Mouse (Mus musculus): ENCODE results near the gene G6pc. TPM values are rescaled to one million over a fixed set of nuclear protein-coding genes. Genes with fewer than 3 reads are reported as not detected.
"Not testable (repeated sequence)": the region's sequence is repeated elsewhere in the genome, so short reads cannot be mapped to it uniquely, and the experiment has no call there.

G6pc gene
- polyA plus RNA-seq (2015; fragmentation: Nextera tagmentation; extraction: Ambion mirVana), result 1.1 and 1.2 TPM in 2 replicates

DNA sequence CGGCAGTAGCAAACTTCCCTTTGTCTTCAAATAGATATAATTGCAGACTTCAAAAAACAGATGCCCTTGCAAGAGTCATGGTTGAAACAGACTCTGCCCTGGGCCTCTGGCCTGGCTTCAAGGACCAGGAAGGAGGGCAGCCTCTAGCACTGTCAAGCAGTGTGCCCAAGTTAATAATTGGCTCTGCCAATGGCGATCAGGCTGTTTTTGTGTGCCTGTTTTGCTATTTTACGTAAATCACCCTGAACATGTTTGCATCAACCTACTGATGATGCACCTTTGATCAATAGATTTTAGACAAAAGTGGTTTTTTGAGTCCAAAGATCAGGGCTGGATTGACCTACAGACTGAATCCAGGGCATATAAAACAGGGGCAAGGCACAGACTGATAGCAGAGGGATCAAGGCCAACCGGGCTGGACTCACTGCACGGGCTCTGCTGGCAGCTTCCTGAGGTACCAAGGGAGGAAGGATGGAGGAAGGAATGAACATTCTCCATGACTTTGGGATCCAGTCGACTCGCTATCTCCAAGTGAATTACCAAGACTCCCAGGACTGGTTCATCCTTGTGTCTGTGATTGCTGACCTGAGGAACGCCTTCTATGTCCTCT, at the start of gene G6pc:
G6pc (plus strand) TSS at position 236 of the 610 bp plus-strand sequence.
- 86% methylated on average over 8 of the region's 8 CpGs for WGBS
- no peak for ATAC-seq (replicated peaks; ENCODE audit: low FRiP score)
- H3K9ac ChIP-seq, result no peak within 1 kb of the TSS

DNA sequence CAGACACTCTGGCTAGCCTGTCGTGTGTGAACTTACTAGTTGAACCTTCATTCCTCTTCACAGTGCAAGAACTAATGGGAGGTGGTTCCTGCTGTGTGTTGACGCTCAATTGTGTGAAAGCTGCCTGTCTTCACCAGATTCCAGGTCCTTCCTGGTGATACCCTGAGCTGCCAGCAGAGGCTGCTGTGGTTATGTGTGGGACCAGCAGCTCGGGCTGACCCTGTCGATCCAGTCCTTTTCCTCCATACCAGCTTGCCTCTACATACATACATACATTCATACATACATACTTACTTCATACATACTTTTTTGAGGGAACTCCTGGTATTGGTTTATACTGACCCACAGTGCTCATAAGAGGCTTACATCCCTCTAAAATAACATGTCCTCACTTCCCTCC, 43.8 kb upstream of the G6pc start:
- 23% methylated on average over 4 of the region's 4 CpGs for WGBS
- no peak overlapping the region for H3K4me3 ChIP-seq (replicated peaks)
- H3K27ac ChIP-seq, result no peak overlapping the region
- H3K4me1 ChIP-seq, result no peaks in the 10 kb centered on the region
- no peak overlapping the region for H3K4me2 ChIP-seq
- peaks cover 76% of the 10 kb centered on the region for H3K36me3 ChIP-seq
- no peak overlapping the region for H3K9ac ChIP-seq
- H3K9me3 ChIP-seq (replicated peaks), result no peaks in the 10 kb centered on the region
- peak; percentile 40; the same call in 1 of the 2 replicates for ATAC-seq (replicated peaks; ENCODE audit: low FRiP score)
- H3K27me3 ChIP-seq, result no peaks in the 10 kb centered on the region

More for the DNA sequence above, at the start of gene G6pc:
- H3K4me3 ChIP-seq (replicated peaks), result no peak within 1 kb of the TSS
- H3K4me1 ChIP-seq, result peaks cover 7% of the 10 kb centered on the region
- H3K36me3 ChIP-seq, result no peaks in the 10 kb centered on the region
- H3K4me2 ChIP-seq, result no peak within 1 kb of the TSS
- no peaks in the 10 kb centered on the region for H3K27me3 ChIP-seq
- no peak within 1 kb of the TSS for H3K27ac ChIP-seq
- no peaks in the 10 kb centered on the region for H3K9me3 ChIP-seq (replicated peaks)

DNA sequence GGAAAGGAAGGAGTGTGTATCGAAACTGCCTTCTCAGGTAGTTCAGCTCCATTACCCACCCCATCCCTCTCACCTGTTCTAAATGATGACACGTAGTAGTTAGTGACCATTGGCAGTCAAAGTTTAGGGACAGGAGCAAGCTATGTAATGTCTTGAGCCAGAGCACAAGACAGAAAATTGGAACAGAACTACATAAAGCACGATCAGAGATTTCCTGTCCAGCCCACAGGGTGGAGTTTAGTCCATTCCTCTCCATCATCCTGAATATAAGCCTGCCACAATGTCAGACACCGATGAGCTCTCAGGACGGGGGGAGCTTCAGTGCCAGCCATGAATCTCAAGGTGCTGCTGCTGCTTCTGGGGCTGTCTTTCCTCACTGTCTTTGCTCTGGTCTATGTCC, 42.6 kb upstream of the G6pc start, which contains the start of gene Aoc2:
Aoc2 (plus strand) TSS at position 301 of the 400 bp plus-strand sequence.
- H3K36me3 ChIP-seq, result peaks cover 65% of the 10 kb centered on the region
- no peak for ATAC-seq (replicated peaks; ENCODE audit: low FRiP score)
- H3K27ac ChIP-seq, result no peak within 1 kb of the TSS
- H3K27me3 ChIP-seq, result no peaks in the 10 kb centered on the region
- no peaks in the 10 kb centered on the region for H3K9me3 ChIP-seq (replicated peaks)
- no peak within 1 kb of the TSS for H3K9ac ChIP-seq
- no peak within 1 kb of the TSS for H3K4me2 ChIP-seq
- WGBS, result 92% methylated on average over 5 of the region's 5 CpGs
- no peaks in the 10 kb centered on the region for H3K4me1 ChIP-seq
- no peak within 1 kb of the TSS for H3K4me3 ChIP-seq (replicated peaks)

DNA sequence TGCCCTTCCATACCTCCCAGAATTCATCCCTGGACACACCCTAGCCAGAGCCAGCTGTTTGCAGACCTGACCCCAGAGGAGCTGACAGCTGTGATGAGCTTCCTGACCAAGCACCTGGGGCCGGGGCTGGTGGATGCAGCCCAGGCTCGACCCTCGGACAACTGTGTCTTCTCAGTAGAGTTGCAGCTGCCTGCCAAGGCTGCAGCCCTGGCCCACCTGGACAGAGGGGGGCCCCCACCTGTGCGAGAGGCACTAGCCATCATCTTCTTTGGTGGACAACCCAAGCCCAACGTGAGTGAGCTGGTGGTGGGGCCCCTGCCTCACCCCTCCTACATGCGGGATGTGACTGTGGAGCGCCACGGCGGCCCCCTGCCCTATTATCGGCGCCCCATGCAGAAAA, 42.2 kb upstream of the G6pc start:
- ATAC-seq (replicated peaks; ENCODE audit: low FRiP score), result not testable (repeated sequence)
- WGBS, result 94% methylated on average over 11 of the region's 11 CpGs

DNA sequence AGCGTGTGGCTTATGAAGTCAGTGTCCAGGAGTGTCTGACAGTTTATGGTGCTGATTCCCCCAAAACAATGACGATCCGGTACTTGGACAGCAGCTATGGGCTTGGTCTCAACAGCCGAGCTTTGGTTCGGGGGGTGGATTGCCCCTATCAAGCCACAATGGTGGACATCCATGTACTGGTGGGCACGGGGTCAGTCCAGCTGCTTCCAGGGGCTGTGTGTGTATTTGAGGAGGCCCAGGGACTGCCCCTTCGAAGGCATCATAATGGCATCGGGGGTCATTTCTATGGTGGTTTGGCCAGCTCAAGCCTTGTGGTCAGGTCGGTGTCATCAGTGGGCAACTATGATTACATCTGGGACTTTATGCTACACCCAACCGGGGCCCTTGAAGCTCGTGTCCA, 41.2 kb upstream of the G6pc start:
- no peaks in the 10 kb centered on the region for H3K27me3 ChIP-seq
- no peak overlapping the region for H3K27ac ChIP-seq
- no peak overlapping the region for H3K9ac ChIP-seq
- peaks cover 51% of the 10 kb centered on the region for H3K36me3 ChIP-seq
- H3K9me3 ChIP-seq (replicated peaks), result no peaks in the 10 kb centered on the region
- H3K4me1 ChIP-seq, result 0 out of 2 replicates have a peak, but pooled peaks cover 3% of the 10 kb centered on the region
- no peak for ATAC-seq (replicated peaks; ENCODE audit: low FRiP score)
- H3K4me2 ChIP-seq, result no peak overlapping the region
- no peak overlapping the region for H3K4me3 ChIP-seq (replicated peaks)
- WGBS, result 88% methylated on average over 11 of the region's 11 CpGs

More for the DNA sequence above, 42.2 kb upstream of the G6pc start:
- H3K27ac ChIP-seq; H3K4me2 ChIP-seq; H3K27me3 ChIP-seq; H3K9ac ChIP-seq; H3K4me1 ChIP-seq; H3K9me3 ChIP-seq (replicated peaks); H3K4me3 ChIP-seq (replicated peaks): not testable (repeated sequence)
- H3K36me3 ChIP-seq, result peaks cover 60% of the 10 kb centered on the region

DNA sequence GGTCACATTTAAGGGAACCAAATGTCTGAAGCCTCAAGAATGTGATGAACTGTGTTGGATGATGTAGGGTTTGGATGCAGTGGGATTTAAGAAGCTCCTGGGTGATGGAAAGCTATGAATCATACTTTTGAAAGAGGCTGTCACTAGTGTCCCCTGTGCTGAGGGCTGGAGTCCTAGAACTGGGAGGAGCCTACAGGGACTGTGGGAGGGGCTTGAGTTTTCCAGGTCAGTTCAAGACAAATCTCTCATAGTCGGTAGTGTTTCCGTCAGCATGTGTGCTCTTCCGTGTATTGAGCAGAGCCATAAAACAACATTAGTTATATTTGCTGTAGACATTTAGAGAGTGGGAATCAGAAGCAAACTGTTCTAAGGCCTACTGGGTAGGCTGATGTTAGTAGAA, 40.0 kb upstream of the G6pc start:
- Histone ChIP-seq H3K9me3 (replicated peaks) (no peaks in the 10 kb centered on the region), H3K36me3 (peaks cover 39% of the 10 kb centered on the region), H3K27ac (no peak overlapping the region), H3K4me3 (replicated peaks) (no peak overlapping the region), H3K27me3 (no peaks in the 10 kb centered on the region), H3K4me2 (no peak overlapping the region), H3K4me1 (0 out of 2 replicates have a peak, but pooled peaks cover 3% of the 10 kb centered on the region), H3K9ac (no peak overlapping the region)
- ATAC-seq (replicated peaks; ENCODE audit: low FRiP score), result no peak
- 54% methylated on average over 3 of the region's 3 CpGs for WGBS

DNA sequence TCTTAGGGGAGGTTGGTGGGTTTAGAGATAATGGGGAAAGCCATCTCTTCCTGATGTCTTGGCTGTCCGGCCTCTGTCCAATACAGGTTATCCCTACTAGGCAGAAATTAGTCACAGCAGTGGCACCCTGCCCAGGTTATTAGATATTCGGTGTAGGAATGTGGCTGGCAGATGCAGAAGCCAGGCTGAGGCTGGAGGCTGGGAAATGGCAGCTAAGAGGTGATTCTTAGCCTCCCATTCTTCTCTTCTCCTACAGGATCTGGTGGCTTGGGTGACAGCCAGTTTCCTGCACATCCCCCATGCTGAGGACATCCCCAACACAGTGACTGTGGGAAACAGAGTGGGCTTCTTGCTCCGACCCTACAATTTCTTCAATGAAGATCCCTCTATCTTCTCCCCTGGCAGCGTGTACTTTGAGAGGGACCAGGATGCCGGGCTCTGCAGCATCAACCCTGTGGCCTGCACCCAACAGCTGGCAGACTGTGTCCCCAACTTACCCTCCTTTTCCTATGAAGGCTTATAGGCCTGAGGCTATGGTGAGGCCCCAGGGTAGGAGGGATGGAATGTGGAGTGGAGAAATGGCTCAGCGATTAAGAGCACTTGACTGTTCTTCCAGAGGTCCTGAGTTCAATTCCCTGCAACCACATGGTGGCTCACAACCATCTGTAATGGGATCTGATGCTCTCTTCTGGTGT, 38.3 kb upstream of the G6pc start:
- 89% methylated on average over 6 of the region's 6 CpGs for WGBS
- Histone ChIP-seq H3K27ac (no peak overlapping the region), H3K9ac (no peak overlapping the region), H3K4me3 (replicated peaks) (no peak overlapping the region), H3K27me3 (no peaks in the 10 kb centered on the region), H3K9me3 (replicated peaks) (no peaks in the 10 kb centered on the region), H3K36me3 (peaks cover 21% of the 10 kb centered on the region), H3K4me1 (peaks cover 8% of the 10 kb centered on the region; the same call in 1 of the 2 replicates), H3K4me2 (no peak overlapping the region)
- no peak for ATAC-seq (replicated peaks; ENCODE audit: low FRiP score)

DNA sequence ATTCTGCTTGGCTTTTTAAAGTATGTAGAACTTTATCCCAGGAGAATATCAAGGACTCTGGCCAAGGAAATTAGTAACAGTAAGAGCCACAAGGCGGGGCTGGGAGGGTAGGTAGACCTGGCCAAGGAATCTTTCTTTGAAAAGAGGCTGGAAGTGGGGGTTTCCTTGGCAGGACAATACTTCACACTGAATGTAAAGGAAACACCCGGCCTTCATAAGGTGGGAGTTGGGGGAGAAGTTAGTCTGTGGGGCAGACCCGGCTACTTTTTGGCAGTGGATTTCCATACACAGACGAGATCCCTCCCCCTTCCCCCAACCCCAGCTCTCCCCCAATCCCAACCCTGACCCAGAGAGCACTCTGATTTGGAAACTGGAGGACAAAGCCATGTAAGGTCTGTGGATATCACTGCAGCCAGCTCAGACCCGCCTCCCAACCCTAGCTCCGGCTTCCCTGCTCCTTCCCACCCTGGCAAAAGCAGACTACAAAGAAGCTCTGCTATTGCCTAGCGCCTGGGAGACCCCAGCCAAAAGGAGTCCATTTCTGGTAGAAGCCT, 36.9 kb upstream of the G6pc start, which contains the start of gene Aoc3:
Aoc3 (plus strand) TSS at position 235 of the 554 bp plus-strand sequence.
- H3K9me3 ChIP-seq (replicated peaks), result no peaks in the 10 kb centered on the region
- H3K4me2 ChIP-seq, result no peak within 1 kb of the TSS
- 61% methylated on average over 7 of the region's 7 CpGs for WGBS
- H3K9ac ChIP-seq, result no peak within 1 kb of the TSS
- ATAC-seq (replicated peaks; ENCODE audit: low FRiP score), result no peak
- H3K36me3 ChIP-seq, result peaks cover 8% of the 10 kb centered on the region
- peaks cover 14% of the 10 kb centered on the region; the same call in 1 of the 2 replicates for H3K4me1 ChIP-seq
- no peaks in the 10 kb centered on the region for H3K27me3 ChIP-seq
- no peak within 1 kb of the TSS for H3K4me3 ChIP-seq (replicated peaks)
- H3K27ac ChIP-seq, result peak within 1 kb of the TSS; percentile 32; the same call in 1 of the 2 replicates

DNA sequence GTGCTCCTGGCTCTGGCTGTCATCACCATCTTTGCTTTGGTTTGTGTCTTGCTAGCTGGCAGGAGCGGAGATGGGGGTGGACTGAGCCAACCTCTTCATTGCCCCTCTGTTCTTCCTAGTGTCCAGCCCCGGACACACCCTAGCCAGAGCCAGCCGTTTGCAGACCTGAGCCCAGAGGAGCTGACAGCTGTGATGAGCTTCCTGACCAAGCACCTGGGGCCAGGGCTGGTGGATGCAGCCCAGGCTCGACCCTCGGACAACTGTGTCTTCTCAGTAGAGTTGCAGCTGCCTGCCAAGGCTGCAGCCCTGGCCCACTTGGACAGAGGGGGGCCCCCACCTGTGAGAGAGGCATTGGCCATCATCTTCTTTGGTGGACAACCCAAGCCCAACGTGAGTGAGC, 36.4 kb upstream of the G6pc start:
- not testable (repeated sequence) for H3K9me3 ChIP-seq (replicated peaks); H3K27me3 ChIP-seq; H3K4me3 ChIP-seq (replicated peaks); H3K36me3 ChIP-seq; ATAC-seq (replicated peaks; ENCODE audit: low FRiP score); H3K4me2 ChIP-seq; H3K9ac ChIP-seq
- Histone ChIP-seq H3K4me1 (peaks cover 14% of the 10 kb centered on the region; the same call in 1 of the 2 replicates), H3K27ac (peak overlapping the region; percentile 32; the same call in 1 of the 2 replicates)
- WGBS, result 80% methylated on average over 6 of the region's 6 CpGs

DNA sequence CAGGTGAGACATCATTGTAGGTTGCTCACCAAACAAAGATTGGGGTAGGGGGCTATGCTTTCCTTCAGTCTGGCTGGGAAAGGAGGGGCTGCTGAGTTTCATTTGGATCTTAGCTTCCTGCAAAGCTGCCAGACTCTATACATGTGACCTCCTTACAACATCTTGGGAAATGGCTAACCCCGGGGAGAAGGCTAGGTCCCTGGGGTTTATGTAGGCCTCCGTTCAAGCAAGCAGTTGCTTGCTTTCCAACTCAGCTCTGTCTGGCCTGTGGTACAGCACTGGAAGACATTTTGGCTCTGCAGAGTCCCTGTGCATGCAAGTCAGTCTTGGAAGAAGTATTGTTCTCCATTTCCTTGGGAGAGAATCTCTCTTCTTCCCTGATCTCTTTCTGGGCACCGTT, 34.8 kb upstream of the G6pc start:
- 74% methylated on average over 3 of the region's 3 CpGs for WGBS
- Histone ChIP-seq H3K27me3 (no peaks in the 10 kb centered on the region), H3K9ac (no peak overlapping the region), H3K4me2 (no peak overlapping the region), H3K4me3 (replicated peaks) (no peak overlapping the region), H3K4me1 (peaks cover 19% of the 10 kb centered on the region), H3K36me3 (no peaks in the 10 kb centered on the region), H3K9me3 (replicated peaks) (no peaks in the 10 kb centered on the region), H3K27ac (no peak overlapping the region)
- no peak for ATAC-seq (replicated peaks; ENCODE audit: low FRiP score)

DNA sequence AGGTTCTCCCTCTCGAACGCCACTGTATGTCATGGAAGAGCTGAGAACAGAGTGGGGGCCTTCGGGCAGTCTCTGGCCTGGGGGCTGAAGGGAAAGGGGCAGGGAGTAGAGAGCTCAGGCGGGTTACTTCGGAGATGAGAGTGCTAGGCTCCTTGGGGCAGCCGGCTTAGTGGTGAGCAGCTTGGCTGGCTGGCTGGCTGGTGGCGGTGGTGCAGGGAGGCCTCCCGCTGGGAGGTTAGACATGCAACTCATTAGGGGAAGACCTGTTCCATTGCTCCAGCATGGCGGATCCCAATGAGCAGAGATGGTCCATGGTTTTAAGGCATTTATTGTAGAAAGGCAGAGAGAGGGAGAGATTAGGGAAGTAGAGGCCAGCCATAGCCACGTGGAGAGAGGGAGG, 33.3 kb upstream of the G6pc start:
- 47% methylated on average over 10 of the region's 10 CpGs for WGBS
- H3K9ac ChIP-seq, result no peak overlapping the region
- ATAC-seq (replicated peaks; ENCODE audit: low FRiP score), result no peak
- H3K4me3 ChIP-seq (replicated peaks), result no peak overlapping the region
- no peak overlapping the region for H3K27ac ChIP-seq
- H3K4me2 ChIP-seq, result no peak overlapping the region
- peaks cover 32% of the 10 kb centered on the region for H3K4me1 ChIP-seq
- H3K9me3 ChIP-seq (replicated peaks), result no peaks in the 10 kb centered on the region
- H3K27me3 ChIP-seq, result no peaks in the 10 kb centered on the region
- no peaks in the 10 kb centered on the region for H3K36me3 ChIP-seq

DNA sequence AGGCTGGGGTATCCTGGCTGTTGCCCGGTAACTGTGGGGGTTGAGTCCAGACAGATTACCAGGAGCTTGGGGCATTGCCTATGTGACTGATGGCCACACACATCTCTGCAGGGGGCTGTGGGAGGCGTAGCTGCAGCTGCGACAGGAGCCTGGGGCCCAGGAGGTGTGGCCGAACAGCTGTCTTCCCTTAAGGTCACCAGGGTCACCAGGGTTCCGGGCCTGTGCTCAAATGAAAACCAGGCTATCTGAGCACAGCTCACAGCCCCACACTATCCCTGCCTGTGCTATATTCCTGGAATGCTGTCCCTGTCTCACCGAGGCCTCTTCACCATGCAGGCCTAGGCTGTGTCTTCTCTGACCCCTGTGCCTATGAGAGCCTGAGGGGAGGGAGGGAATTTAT, 32.8 kb upstream of the G6pc start:
- no peak overlapping the region for H3K27ac ChIP-seq
- peaks cover 32% of the 10 kb centered on the region for H3K4me1 ChIP-seq
- ATAC-seq (replicated peaks; ENCODE audit: low FRiP score), result no peak
- no peaks in the 10 kb centered on the region for H3K9me3 ChIP-seq (replicated peaks)
- H3K36me3 ChIP-seq, result no peaks in the 10 kb centered on the region
- H3K4me2 ChIP-seq, result no peak overlapping the region
- no peak overlapping the region for H3K4me3 ChIP-seq (replicated peaks)
- WGBS, result 11% methylated on average over 6 of the region's 6 CpGs
- H3K27me3 ChIP-seq, result no peaks in the 10 kb centered on the region
- no peak overlapping the region for H3K9ac ChIP-seq
